Mouse (Mus musculus): ENCODE data around the gene Ppp1r32. TPM values are rescaled to one million over a fixed set of nuclear protein-coding genes. Genes with fewer than 3 reads are reported as not detected.

The Ppp1r32 gene
- polyA plus RNA-seq, 1 experiment from 2014 or later, result not detected

GRCm38 (mm10) chr19:10456752-10457483 lies 25.8 kb downstream of the Ppp1r32 start, which contains the start of gene Lrrc10b:
Gene Lrrc10b (minus strand): TSS chr19:10457473.
- H3K4me1 ChIP-seq (ENCODE audit: control insufficient read depth, insufficient read depth, low read length), result no peaks in the 10 kb centered on the region; the same call in 1 of the 2 replicates
- H3K4me3 ChIP-seq (ENCODE audit: low read depth, low read length), result peak within 1 kb of the TSS; percentile 36
- DNase-seq (ENCODE audit: low spot score), result peak; percentile 76
- H3K27me3 ChIP-seq (ENCODE audit: control insufficient read depth, insufficient read depth, low read length), result peaks cover 63% of the 10 kb centered on the region
- no peak within 1 kb of the TSS for H3K27ac ChIP-seq (replicated peaks; ENCODE audit: low read depth, low read length)
- H3K4me2 ChIP-seq (ENCODE audit: low read depth, severe bottlenecking), result peak within 1 kb of the TSS; percentile 89
- H3K36me3 ChIP-seq (ENCODE audit: control insufficient read depth, insufficient read depth, low read length), result no peaks in the 10 kb centered on the region
- peak within 1 kb of the TSS; percentile 34; the same call in 1 of the 2 replicates for H3K9ac ChIP-seq (ENCODE audit: low read length)
- no peaks in the 10 kb centered on the region for H3K9me3 ChIP-seq (ENCODE audit: control insufficient read depth, low read length)
- peak; percentile 8 for ATAC-seq (ENCODE audit: insufficient number of reproducible peaks, low FRiP score, low TSS enrichment, low read depth)
- WGBS, result under 1% methylated on average over 84 of the region's 96 CpGs

GRCm38 (mm10) chr19:10455437-10455806 lies 27.3 kb downstream of the Ppp1r32 start:
- Histone ChIP-seq H3K9me3 (ENCODE audit: control insufficient read depth, low read length) (no peaks in the 10 kb centered on the region), H3K4me2 (ENCODE audit: low read depth, severe bottlenecking) (no peak overlapping the region), H3K4me3 (ENCODE audit: low read depth, low read length) (no peak overlapping the region), H3K27me3 (ENCODE audit: control insufficient read depth, insufficient read depth, low read length) (peaks cover 55% of the 10 kb centered on the region), H3K27ac (replicated peaks; ENCODE audit: low read depth, low read length) (no peak overlapping the region), H3K36me3 (ENCODE audit: control insufficient read depth, insufficient read depth, low read length) (no peaks in the 10 kb centered on the region), H3K9ac (ENCODE audit: low read length) (no peak overlapping the region), H3K4me1 (ENCODE audit: control insufficient read depth, insufficient read depth, low read length) (no peaks in the 10 kb centered on the region; the same call in 1 of the 2 replicates)
- no peak for ATAC-seq (ENCODE audit: insufficient number of reproducible peaks, low FRiP score, low TSS enrichment, low read depth)
- 76% methylated on average over 3 of the region's 3 CpGs for WGBS
- DNase-seq (ENCODE audit: low spot score), result no peak

- Histone ChIP-seq H3K27me3 (ENCODE audit: control insufficient read depth, insufficient read depth, low read length) (peaks cover 52% of the 10 kb centered on the region), H3K4me2 (ENCODE audit: low read depth, severe bottlenecking) (no peak overlapping the region), H3K36me3 (ENCODE audit: control insufficient read depth, insufficient read depth, low read length) (no peaks in the 10 kb centered on the region), H3K4me3 (ENCODE audit: low read depth, low read length) (no peak overlapping the region), H3K9me3 (ENCODE audit: control insufficient read depth, low read length) (no peaks in the 10 kb centered on the region), H3K4me1 (ENCODE audit: control insufficient read depth, insufficient read depth, low read length) (no peaks in the 10 kb centered on the region; the same call in 1 of the 2 replicates), H3K9ac (ENCODE audit: low read length) (no peak overlapping the region), H3K27ac (replicated peaks; ENCODE audit: low read depth, low read length) (no peak overlapping the region)
- no peak for ATAC-seq (ENCODE audit: insufficient number of reproducible peaks, low FRiP score, low TSS enrichment, low read depth)
- 79% methylated on average over 4 of the region's 4 CpGs for WGBS
- no peak for DNase-seq (ENCODE audit: low spot score)
Observed at GRCm38 (mm10) chr19:10454718-10455436, 27.9 kb downstream of the Ppp1r32 start.

- Histone ChIP-seq H3K36me3 (ENCODE audit: control insufficient read depth, insufficient read depth, low read length) (no peaks in the 10 kb centered on the region), H3K4me2 (ENCODE audit: low read depth, severe bottlenecking) (no peak overlapping the region), H3K4me1 (ENCODE audit: control insufficient read depth, insufficient read depth, low read length) (no peaks in the 10 kb centered on the region), H3K27me3 (ENCODE audit: control insufficient read depth, insufficient read depth, low read length) (peaks cover 4% of the 10 kb centered on the region; the same call in 1 of the 2 replicates), H3K9ac (ENCODE audit: low read length) (no peak overlapping the region), H3K27ac (replicated peaks; ENCODE audit: low read depth, low read length) (no peak overlapping the region), H3K9me3 (ENCODE audit: control insufficient read depth, low read length) (no peaks in the 10 kb centered on the region), H3K4me3 (ENCODE audit: low read depth, low read length) (no peak overlapping the region)
- 7% methylated on average over 3 of the region's 3 CpGs for WGBS
- peak; percentile 36; the same call in 1 of the 2 replicates for ATAC-seq (ENCODE audit: insufficient number of reproducible peaks, low FRiP score, low TSS enrichment, low read depth)
- DNase-seq (ENCODE audit: low spot score), result peak; percentile 83
Observed at GRCm38 (mm10) chr19:10449708-10450107, 33.0 kb downstream of the Ppp1r32 start.

- no peak overlapping the region for H3K9ac ChIP-seq (ENCODE audit: low read length)
- no peak overlapping the region for H3K4me3 ChIP-seq (ENCODE audit: low read depth, low read length)
- no peaks in the 10 kb centered on the region for H3K36me3 ChIP-seq (ENCODE audit: control insufficient read depth, insufficient read depth, low read length)
- H3K4me1 ChIP-seq (ENCODE audit: control insufficient read depth, insufficient read depth, low read length), result no peaks in the 10 kb centered on the region
- H3K9me3 ChIP-seq (ENCODE audit: control insufficient read depth, low read length), result no peaks in the 10 kb centered on the region
- DNase-seq (ENCODE audit: low spot score) (no peak), ATAC-seq (ENCODE audit: insufficient number of reproducible peaks, low FRiP score, low TSS enrichment, low read depth) (no peak)
- no peak overlapping the region for H3K4me2 ChIP-seq (ENCODE audit: low read depth, severe bottlenecking)
- WGBS, result 59% methylated on average over 6 of the region's 6 CpGs
- H3K27ac ChIP-seq (replicated peaks; ENCODE audit: low read depth, low read length), result no peak overlapping the region
- peaks cover 4% of the 10 kb centered on the region; the same call in 1 of the 2 replicates for H3K27me3 ChIP-seq (ENCODE audit: control insufficient read depth, insufficient read depth, low read length)
Observed at GRCm38 (mm10) chr19:10449190-10449589, 33.5 kb downstream of the Ppp1r32 start.

GRCm38 (mm10) chr19:10448275-10448674 lies 34.5 kb downstream of the Ppp1r32 start:
- 90% methylated on average over 7 of the region's 7 CpGs for WGBS
- H3K9me3 ChIP-seq (ENCODE audit: control insufficient read depth, low read length), result no peaks in the 10 kb centered on the region
- H3K36me3 ChIP-seq (ENCODE audit: control insufficient read depth, insufficient read depth, low read length), result no peaks in the 10 kb centered on the region
- no peak overlapping the region for H3K9ac ChIP-seq (ENCODE audit: low read length)
- H3K27ac ChIP-seq (replicated peaks; ENCODE audit: low read depth, low read length), result no peak overlapping the region
- ATAC-seq (ENCODE audit: insufficient number of reproducible peaks, low FRiP score, low TSS enrichment, low read depth) (no peak), DNase-seq (ENCODE audit: low spot score) (no peak)
- no peak overlapping the region for H3K4me3 ChIP-seq (ENCODE audit: low read depth, low read length)
- H3K4me1 ChIP-seq (ENCODE audit: control insufficient read depth, insufficient read depth, low read length), result no peaks in the 10 kb centered on the region
- no peak overlapping the region for H3K4me2 ChIP-seq (ENCODE audit: low read depth, severe bottlenecking)
- peaks cover under 1% of the 10 kb centered on the region; the same call in 1 of the 2 replicates for H3K27me3 ChIP-seq (ENCODE audit: control insufficient read depth, insufficient read depth, low read length)

- WGBS, result 93% methylated on average over 15 of the region's 15 CpGs
- DNase-seq (ENCODE audit: low spot score), result no peak
- no peaks in the 10 kb centered on the region for H3K27me3 ChIP-seq (ENCODE audit: control insufficient read depth, insufficient read depth, low read length)
- H3K4me1 ChIP-seq (ENCODE audit: control insufficient read depth, insufficient read depth, low read length), result no peaks in the 10 kb centered on the region
- no peaks in the 10 kb centered on the region for H3K9me3 ChIP-seq (ENCODE audit: control insufficient read depth, low read length)
- H3K4me2 ChIP-seq (ENCODE audit: low read depth, severe bottlenecking), result no peak overlapping the region
- no peak overlapping the region for H3K27ac ChIP-seq (replicated peaks; ENCODE audit: low read depth, low read length)
- H3K36me3 ChIP-seq (ENCODE audit: control insufficient read depth, insufficient read depth, low read length), result no peaks in the 10 kb centered on the region
- no peak for ATAC-seq (ENCODE audit: insufficient number of reproducible peaks, low FRiP score, low TSS enrichment, low read depth)
- no peak overlapping the region for H3K9ac ChIP-seq (ENCODE audit: low read length)
- H3K4me3 ChIP-seq (ENCODE audit: low read depth, low read length), result no peak overlapping the region
Observed at GRCm38 (mm10) chr19:10444685-10445369, 37.9 kb downstream of the Ppp1r32 start.

- Histone ChIP-seq H3K4me1 (ENCODE audit: control insufficient read depth, insufficient read depth, low read length) (no peaks in the 10 kb centered on the region), H3K9me3 (ENCODE audit: control insufficient read depth, low read length) (no peaks in the 10 kb centered on the region), H3K27me3 (ENCODE audit: control insufficient read depth, insufficient read depth, low read length) (no peaks in the 10 kb centered on the region), H3K9ac (ENCODE audit: low read length) (no peak overlapping the region), H3K4me3 (ENCODE audit: low read depth, low read length) (no peak overlapping the region), H3K27ac (replicated peaks; ENCODE audit: low read depth, low read length) (no peak overlapping the region), H3K4me2 (ENCODE audit: low read depth, severe bottlenecking) (no peak overlapping the region), H3K36me3 (ENCODE audit: control insufficient read depth, insufficient read depth, low read length) (no peaks in the 10 kb centered on the region)
- DNase-seq (ENCODE audit: low spot score), result no peak
- WGBS, result 56% methylated on average over 1 of the region's 1 CpGs
- ATAC-seq (ENCODE audit: insufficient number of reproducible peaks, low FRiP score, low TSS enrichment, low read depth), result no peak
Observed at GRCm38 (mm10) chr19:10437521-10437920, 45.2 kb downstream of the Ppp1r32 start.
